Mouse (Mus musculus) lung, postnatal 36 days (tissue): ENCODE results near the gene Fbxl16.

Experiments
- DNase-seq: peaks from one replicate; pipeline ENCODE4 v3.0.0; 2022; ENCODE audit warnings: mixed read lengths

Fbxl16 gene

GRCm38 (mm10) chr17:25808789-25809605, at the start of gene Fbxl16:
Fbxl16 (plus strand) TSS chr17:25809085.
- peak; percentile 65 for DNase-seq

GRCm38 (mm10) chr17:25760148-25760547, 48.7 kb upstream of the Fbxl16 start:
- no peak for DNase-seq

GRCm38 (mm10) chr17:25761561-25761970, 47.3 kb upstream of the Fbxl16 start:
- no peak for DNase-seq

- no peak for DNase-seq
Observed at GRCm38 (mm10) chr17:25762591-25762990, 46.3 kb upstream of the Fbxl16 start.

- no peak for DNase-seq
Observed at GRCm38 (mm10) chr17:25765886-25766285, 43.0 kb upstream of the Fbxl16 start.

GRCm38 (mm10) chr17:25769331-25769730, 39.6 kb upstream of the Fbxl16 start:
- DNase-seq: no peak

- peak; percentile 98 for DNase-seq
Observed at GRCm38 (mm10) chr17:25773549-25774120, 35.2 kb upstream of the Fbxl16 start, which contains the start of gene Narfl. Narfl (plus strand) TSS chr17:25773776.

- DNase-seq: no peak
Observed at GRCm38 (mm10) chr17:25775318-25776062, 33.4 kb upstream of the Fbxl16 start.

- DNase-seq: no peak
Observed at GRCm38 (mm10) chr17:25777948-25778347, 30.9 kb upstream of the Fbxl16 start.

GRCm38 (mm10) chr17:25781339-25781738, 27.5 kb upstream of the Fbxl16 start:
- no peak for DNase-seq

GRCm38 (mm10) chr17:25783086-25783485, 25.8 kb upstream of the Fbxl16 start:
- no peak for DNase-seq

- DNase-seq: no peak
Observed at GRCm38 (mm10) chr17:25783861-25784574, 24.9 kb upstream of the Fbxl16 start.

GRCm38 (mm10) chr17:25785281-25785745, 23.6 kb upstream of the Fbxl16 start, which contains the start of gene Haghl:
Haghl (minus strand) TSS chr17:25785673.
- peak; percentile 98 for DNase-seq

GRCm38 (mm10) chr17:25786280-25786679, 22.6 kb upstream of the Fbxl16 start, which contains the start of gene Ccdc78:
Ccdc78 (plus strand) TSS chr17:25786580.
- no peak for DNase-seq

- DNase-seq: no peak
Observed at GRCm38 (mm10) chr17:25786781-25787504, 21.9 kb upstream of the Fbxl16 start.

GRCm38 (mm10) chr17:25791320-25791842, 17.5 kb upstream of the Fbxl16 start:
- no peak for DNase-seq

GRCm38 (mm10) chr17:25791843-25792527, 16.9 kb upstream of the Fbxl16 start:
- DNase-seq: peak; percentile 85

GRCm38 (mm10) chr17:25792615-25793014, 16.3 kb upstream of the Fbxl16 start, which contains the start of gene Fam173a:
Fam173a (minus strand) TSS chr17:25792901.
- peak; percentile 87 for DNase-seq

GRCm38 (mm10) chr17:25794197-25794596, 14.7 kb upstream of the Fbxl16 start:
- DNase-seq: no peak

GRCm38 (mm10) chr17:25794998-25795397, 13.9 kb upstream of the Fbxl16 start:
- no peak for DNase-seq

- DNase-seq: no peak
Observed at GRCm38 (mm10) chr17:25795609-25796092, 13.2 kb upstream of the Fbxl16 start, which contains the start of gene AC134908.4. AC134908.4 (minus strand) TSS chr17:25795659.
